Mouse (Mus musculus): Measurements from ENCODE around the gene Pdzrn3.

Pdzrn3 gene

GRCm38 (mm10) chr6:101261513-101261912, 116.2 kb downstream of the Pdzrn3 start:
- in situ Hi-C loops (cut with MseI, MboI) = loop anchor here (5.0 to 10.0 kb wide), 3 partner anchors 271 to 379 kb away; no protein-coding TSS in a partner anchor

GRCm38 (mm10) chr6:101259411-101259810, 118.3 kb downstream of the Pdzrn3 start:
- in situ Hi-C loops (cut with MseI, MboI) = no loop called here

- in situ Hi-C loops (cut with MseI, MboI) = no loop called here
These were observed 120.3 kb downstream of the Pdzrn3 start for GRCm38 (mm10) chr6:101257418-101257817.

GRCm38 (mm10) chr6:101254652-101255051, 123.0 kb downstream of the Pdzrn3 start:
- in situ Hi-C loops (cut with MseI, MboI) = no loop called here

- in situ Hi-C loops (cut with MseI, MboI) = no loop called here
These were observed 125.6 kb downstream of the Pdzrn3 start for GRCm38 (mm10) chr6:101251916-101252603.

GRCm38 (mm10) chr6:101251160-101251559, 126.5 kb downstream of the Pdzrn3 start:
- in situ Hi-C loops (cut with MseI, MboI) = no loop called here

- in situ Hi-C loops (cut with MseI, MboI) = no loop called here
These were observed 131.6 kb downstream of the Pdzrn3 start for GRCm38 (mm10) chr6:101246137-101246536.

- in situ Hi-C loops (cut with MseI, MboI) = no loop called here
These were observed 133.3 kb downstream of the Pdzrn3 start for GRCm38 (mm10) chr6:101244355-101244754.

- in situ Hi-C loops (cut with MseI, MboI) = no loop called here
These were observed 134.4 kb downstream of the Pdzrn3 start for GRCm38 (mm10) chr6:101243189-101243815.

GRCm38 (mm10) chr6:101236641-101237246, 141.0 kb downstream of the Pdzrn3 start:
- in situ Hi-C loops (cut with MseI, MboI) = no loop called here

GRCm38 (mm10) chr6:101236230-101236629, 141.5 kb downstream of the Pdzrn3 start:
- in situ Hi-C loops (cut with MseI, MboI) = no loop called here

- in situ Hi-C loops (cut with MseI, MboI) = no loop called here
These were observed 143.3 kb downstream of the Pdzrn3 start for GRCm38 (mm10) chr6:101234349-101234748.

- in situ Hi-C loops (cut with MseI, MboI) = no loop called here
These were observed 144.0 kb downstream of the Pdzrn3 start for GRCm38 (mm10) chr6:101233680-101234079.

- in situ Hi-C loops (cut with MseI, MboI) = no loop called here
These were observed 150.3 kb downstream of the Pdzrn3 start for GRCm38 (mm10) chr6:101227294-101227855.

- in situ Hi-C loops (cut with MseI, MboI) = no loop called here
These were observed 157.4 kb downstream of the Pdzrn3 start for GRCm38 (mm10) chr6:101220307-101220706.

- in situ Hi-C loops (cut with MseI, MboI) = no loop called here
These were observed 158.7 kb downstream of the Pdzrn3 start for GRCm38 (mm10) chr6:101219004-101219403.

GRCm38 (mm10) chr6:101218197-101218596, 159.5 kb downstream of the Pdzrn3 start:
- in situ Hi-C loops (cut with MseI, MboI) = no loop called here

GRCm38 (mm10) chr6:101217756-101218155, 159.9 kb downstream of the Pdzrn3 start:
- in situ Hi-C loops (cut with MseI, MboI) = no loop called here

- in situ Hi-C loops (cut with MseI, MboI) = no loop called here
These were observed 162.3 kb downstream of the Pdzrn3 start for GRCm38 (mm10) chr6:101215436-101215791.

GRCm38 (mm10) chr6:101214734-101215435, 162.8 kb downstream of the Pdzrn3 start:
- in situ Hi-C loops (cut with MseI, MboI) = no loop called here

GRCm38 (mm10) chr6:101213066-101213465, 164.6 kb downstream of the Pdzrn3 start:
- in situ Hi-C loops (cut with MseI, MboI) = no loop called here

GRCm38 (mm10) chr6:101212086-101212485, 165.6 kb downstream of the Pdzrn3 start:
- in situ Hi-C loops (cut with MseI, MboI) = no loop called here
